Mouse (Mus musculus): ENCODE measurements around the gene Ccdc194. TPM values are rescaled to one million over a fixed set of nuclear protein-coding genes. Genes with fewer than 3 reads are reported as not detected.

The Ccdc194 gene
- polyA plus RNA-seq (2015; fragmentation: Nextera tagmentation; extraction: Ambion mirVana): not detected in 2 replicates

GRCm38 (mm10) chr8:71525226-71526050 is at the start of gene Ccdc194:
Gene Ccdc194 (minus strand): TSS chr8:71525711.

GRCm38 (mm10) chr8:71568387-71568937 is 43.0 kb upstream of the Ccdc194 start, which contains the start of gene Slc27a1:
Gene Slc27a1 (plus strand): TSS chr8:71568882.

GRCm38 (mm10) chr8:71566501-71566900 is 41.0 kb upstream of the Ccdc194 start, which contains the start of gene Nxnl1:
Gene Nxnl1 (minus strand): TSS chr8:71566601.

GRCm38 (mm10) chr8:71558071-71558957 is 32.8 kb upstream of the Ccdc194 start, which contains the start of gene Tmem221:
Gene Tmem221 (minus strand): TSS chr8:71558871.

GRCm38 (mm10) chr8:71542632-71543343 is 17.3 kb upstream of the Ccdc194 start, which contains the start of gene Mvb12a:
Gene Mvb12a (plus strand): TSS chr8:71542922.

GRCm38 (mm10) chr8:71537028-71537867 is 11.7 kb upstream of the Ccdc194 start, which contains the start of gene Bst2:
Gene Bst2 (minus strand): TSS chr8:71537456.

GRCm38 (mm10) chr8:71511644-71512043 is 13.9 kb downstream of the Ccdc194 start, which contains the start of gene Plvap:
Gene Plvap (minus strand): TSS chr8:71511752.

GRCm38 (mm10) chr8:71487691-71488445 is 37.6 kb downstream of the Ccdc194 start, which contains the start of gene Gtpbp3:
Gene Gtpbp3 (plus strand): TSS chr8:71488103.

GRCm38 (mm10) chr8:71485142-71486135 is 40.1 kb downstream of the Ccdc194 start, which contains the start of gene Ano8:
Gene Ano8 (minus strand): TSS chr8:71485963.

Other genes starting within 250 kb of the Ccdc194 start
- 130 and 134 TPM in 2 replicates for gene Use1, start 158.9 kb downstream of the Ccdc194 start, polyA plus RNA-seq (2015; fragmentation: Nextera tagmentation; extraction: Ambion mirVana)
- 7.0 and 7.8 TPM in 2 replicates for gene Ocel1, start 154.4 kb downstream of the Ccdc194 start, polyA plus RNA-seq (2015; fragmentation: Nextera tagmentation; extraction: Ambion mirVana)
- gene Nr2f6, start 143.8 kb downstream of the Ccdc194 start, polyA plus RNA-seq (2015; fragmentation: Nextera tagmentation; extraction: Ambion mirVana): 38.2 and 41.9 TPM in 2 replicates
- gene Ushbp1, start 129.9 kb downstream of the Ccdc194 start, polyA plus RNA-seq (2015; fragmentation: Nextera tagmentation; extraction: Ambion mirVana): 4.2 and 5.3 TPM in 2 replicates
- 92.1 and 102 TPM in 2 replicates for gene Babam1, start 128.8 kb downstream of the Ccdc194 start, polyA plus RNA-seq (2015; fragmentation: Nextera tagmentation; extraction: Ambion mirVana)
- 2.6 TPM in 2 replicates for gene Ankle1, start 119.7 kb downstream of the Ccdc194 start, polyA plus RNA-seq (2015; fragmentation: Nextera tagmentation; extraction: Ambion mirVana)
- 185 and 196 TPM in 2 replicates for gene Abhd8, start 62.1 kb downstream of the Ccdc194 start, polyA plus RNA-seq (2015; fragmentation: Nextera tagmentation; extraction: Ambion mirVana)
- gene Mrpl34, start 60.8 kb downstream of the Ccdc194 start, polyA plus RNA-seq (2015; fragmentation: Nextera tagmentation; extraction: Ambion mirVana): 148 and 173 TPM in 2 replicates
- gene Dda1, start 56.5 kb downstream of the Ccdc194 start, polyA plus RNA-seq (2015; fragmentation: Nextera tagmentation; extraction: Ambion mirVana): 259 and 265 TPM in 2 replicates
- gene Ano8, start 39.7 kb downstream of the Ccdc194 start, polyA plus RNA-seq (2015; fragmentation: Nextera tagmentation; extraction: Ambion mirVana): 8.4 and 10.0 TPM in 2 replicates
- gene Gtpbp3, start 37.6 kb downstream of the Ccdc194 start, polyA plus RNA-seq (2015; fragmentation: Nextera tagmentation; extraction: Ambion mirVana): 18.4 and 18.7 TPM in 2 replicates
- 15.4 and 15.8 TPM in 2 replicates for gene Plvap, start 14.0 kb downstream of the Ccdc194 start, polyA plus RNA-seq (2015; fragmentation: Nextera tagmentation; extraction: Ambion mirVana)
- 24.3 and 26.4 TPM in 2 replicates for gene Bst2, start 11.7 kb upstream of the Ccdc194 start, polyA plus RNA-seq (2015; fragmentation: Nextera tagmentation; extraction: Ambion mirVana)
- gene Mvb12a, start 17.2 kb upstream of the Ccdc194 start, polyA plus RNA-seq (2015; fragmentation: Nextera tagmentation; extraction: Ambion mirVana): 89.4 and 91.4 TPM in 2 replicates
- gene Tmem221, start 33.2 kb upstream of the Ccdc194 start, polyA plus RNA-seq (2015; fragmentation: Nextera tagmentation; extraction: Ambion mirVana): 0.28 and 0.40 TPM in 2 replicates
- 0.05 and 0.17 TPM in 2 replicates for gene Nxnl1, start 40.9 kb upstream of the Ccdc194 start, polyA plus RNA-seq (2015; fragmentation: Nextera tagmentation; extraction: Ambion mirVana)
- gene Slc27a1, start 43.2 kb upstream of the Ccdc194 start, polyA plus RNA-seq (2015; fragmentation: Nextera tagmentation; extraction: Ambion mirVana): 143 and 156 TPM in 2 replicates
- 262 and 266 TPM in 2 replicates for gene Pgls, start 66.5 kb upstream of the Ccdc194 start, polyA plus RNA-seq (2015; fragmentation: Nextera tagmentation; extraction: Ambion mirVana)
- gene Fam129c, start 71.9 kb upstream of the Ccdc194 start, polyA plus RNA-seq (2015; fragmentation: Nextera tagmentation; extraction: Ambion mirVana): 6.7 and 7.2 TPM in 2 replicates
- gene Colgalt1, start 85.3 kb upstream of the Ccdc194 start, polyA plus RNA-seq (2015; fragmentation: Nextera tagmentation; extraction: Ambion mirVana): 64.4 and 77.9 TPM in 2 replicates
- 15.7 and 19.2 TPM in 2 replicates for gene Unc13a, start 146.0 kb upstream of the Ccdc194 start, polyA plus RNA-seq (2015; fragmentation: Nextera tagmentation; extraction: Ambion mirVana)
- 7.6 and 8.0 TPM in 2 replicates for gene Jak3, start 150.6 kb upstream of the Ccdc194 start, polyA plus RNA-seq (2015; fragmentation: Nextera tagmentation; extraction: Ambion mirVana)
- 1.5 and 2.0 TPM in 2 replicates for gene Insl3, start 163.5 kb upstream of the Ccdc194 start, polyA plus RNA-seq (2015; fragmentation: Nextera tagmentation; extraction: Ambion mirVana)
- gene B3gnt3, start 176.1 kb upstream of the Ccdc194 start, polyA plus RNA-seq (2015; fragmentation: Nextera tagmentation; extraction: Ambion mirVana): 0.47 and 0.90 TPM in 2 replicates
- gene Fcho1, start 200.0 kb upstream of the Ccdc194 start, polyA plus RNA-seq (2015; fragmentation: Nextera tagmentation; extraction: Ambion mirVana): 56.6 and 70.9 TPM in 2 replicates